8 mouse cellular contexts compared by ENCODE assay signal in genomic region chr2:119413819-119414218, GRCm38 (mm10).
A peak's percentile ranks its signal among the peaks of the same experiment; 100 is the strongest.
DNase-seq lines count a peak whose midpoint lies in the region; ATAC-seq and TF ChIP-seq lines count a peak whose summit lies in the region.

No protein-coding gene starts in this region.

- no peaks in the 10 kb centered on the region for H3K9me3 ChIP-seq in neural tube, embryonic 14.5 days (ENCODE audit: control insufficient read depth, low read length)

- H3K4me2 ChIP-seq in neural tube, embryonic 14.5 days (ENCODE audit: low read depth, low read length) = no peak overlapping the region

- intact Hi-C loops in gastrocnemius, adult 2 months (cut with DNase I) = loop anchor here (2.0 kb wide), 2 partner anchors 75 to 115 kb away; no protein-coding TSS in a partner anchor

- H3K36me3 ChIP-seq in thymus, adult 2 months (ENCODE audit: control insufficient read depth, insufficient read depth, low read length) = peaks cover 35% of the 10 kb centered on the region
- peaks cover 30% of the 10 kb centered on the region for H3K36me3 ChIP-seq in neural tube, embryonic 14.5 days (ENCODE audit: control insufficient read depth, insufficient read depth, low read length)

- no peaks in the 10 kb centered on the region for H3K27me3 ChIP-seq in thymus, adult 2 months (ENCODE audit: control insufficient read depth, insufficient read depth, low read length)
- H3K27me3 ChIP-seq in neural tube, embryonic 14.5 days (ENCODE audit: control insufficient read depth, insufficient read depth, low read length) = no peaks in the 10 kb centered on the region

- 0 out of 2 replicates have a peak overlapping the region, but pooled peaks have one; percentile 13 for H3K27ac ChIP-seq in gastrocnemius, adult 2 months
- H3K27ac ChIP-seq in thymus, adult 2 months (ENCODE audit: control insufficient read depth, insufficient read depth, low read length) = no peak overlapping the region
- no peak overlapping the region for H3K27ac ChIP-seq in cortical plate, adult 2 months (ENCODE audit: insufficient read depth, low read length)
- no peak overlapping the region for H3K27ac ChIP-seq in neural tube, embryonic 14.5 days (ENCODE audit: low read depth, low read length)

- ATAC-seq in neural tube, embryonic 14.5 days (ENCODE audit: low read depth) = peak; percentile 60; the same call in 1 of the 2 replicates

- H3K4me1 ChIP-seq in thymus, adult 2 months (replicated peaks; ENCODE audit: control insufficient read depth, insufficient read depth, low read length) = no peaks in the 10 kb centered on the region
- H3K4me1 ChIP-seq in cortical plate, adult 2 months (ENCODE audit: control insufficient read depth, insufficient read depth, low read length) = peaks cover 3% of the 10 kb centered on the region; the same call in 1 of the 2 replicates
- no peaks in the 10 kb centered on the region for H3K4me1 ChIP-seq in neural tube, embryonic 14.5 days (ENCODE audit: control insufficient read depth, insufficient read depth, low read length)

- H3K4me3 ChIP-seq in gastrocnemius, adult 2 months = no peak overlapping the region
- no peak overlapping the region for H3K4me3 ChIP-seq in thymus, adult 2 months (ENCODE audit: control insufficient read depth, insufficient read depth, low read length)
- H3K4me3 ChIP-seq in cortical plate, adult 2 months (ENCODE audit: insufficient read depth, low read length) = no peak overlapping the region
- no peak overlapping the region for H3K4me3 ChIP-seq in neural tube, embryonic 14.5 days (ENCODE audit: low read depth, low read length)

- 0% methylated on average over 1 of the region's 1 CpGs for WGBS in thymus, adult 2 months
- 42% methylated on average over 1 of the region's 1 CpGs for WGBS in neural tube, embryonic 14.5 days

- no peak for TF ChIP-seq POLR2A in thymus, adult 2 months (IDR thresholded peaks at IDR 0.05; ENCODE audit: control insufficient read depth, extremely low read depth, insufficient read depth, low read length, poor library complexity)
- no peak for TF ChIP-seq POLR2A in cortical plate, adult 2 months (IDR thresholded peaks at IDR 0.05; ENCODE audit: extremely low read depth, insufficient read depth, low read length)

- no peak overlapping the region for H3K9ac ChIP-seq in neural tube, embryonic 14.5 days (replicated peaks; ENCODE audit: low read depth, low read length)

- no peak for DNase-seq in gastrocnemius, adult 2 months
- no peak for DNase-seq in gastrocnemius, adult 8-10 months (ENCODE audit: low spot score in 2 of 2)
- DNase-seq in thymus, adult 2 months = peak; percentile 39
- DNase-seq in thymus, adult 18-20 months = no peak
- DNase-seq in layer of hippocampus, adult 9-11 months = peak; percentile 37
- no peak for DNase-seq in ovary, postnatal 14 days (ENCODE audit: low spot score)

- peak; percentile 82 for TF ChIP-seq CTCF in gastrocnemius, adult 2 months (IDR thresholded peaks at IDR 0.05)
- no peak for TF ChIP-seq CTCF in thymus, adult 2 months (IDR thresholded peaks at IDR 0.05; ENCODE audit: borderline replicate concordance, control insufficient read depth, extremely low read depth, insufficient read depth, low read length, poor library complexity)
- TF ChIP-seq CTCF in cortical plate, adult 2 months (IDR thresholded peaks at IDR 0.05; ENCODE audit: extremely low read depth, insufficient read depth, low read length) = peak; percentile 58

Comparison
In these comparisons a context has a peak if more than half of its experiments do, and no peak if none do; other contexts are left out.
1. DNase-seq: peak in thymus, adult 2 months (single experiment) and layer of hippocampus, adult 9-11 months (single experiment); none in gastrocnemius, adult 2 months (single experiment), gastrocnemius, adult 8-10 months (0 of 2), thymus, adult 18-20 months (0 of 2) and ovary, postnatal 14 days (single experiment).